Mouse (Mus musculus) bone marrow macrophage, adult 2 months (primary cell): Measurements from ENCODE around the gene Gm29133.

Experiments
- CTCF ChIP-seq: IDR thresholded peaks from 2 replicates; pipeline ENCODE4 v1.5.1; 2012; ENCODE audit warnings: low read depth, mild to moderate bottlenecking, low read length, moderate library complexity
- POLR2A ChIP-seq: IDR thresholded peaks from 2 replicates; pipeline ENCODE4 v1.6.1; 2012; ENCODE audit warnings: mild to moderate bottlenecking, low read depth, low read length, borderline replicate concordance

- TF ChIP-seq POLR2A (no peak), CTCF (no peak)
Measured at GRCm38 (mm10) chr3:75824458-75824857, 76.5 kb downstream of the Gm29133 start.
